Mouse (Mus musculus): ENCODE measurements around the gene Oaf. TPM values are rescaled to one million over a fixed set of nuclear protein-coding genes. Genes with fewer than 3 reads are reported as not detected.

Oaf gene
- polyA plus RNA-seq, 1 experiment from 2014 or later: 37.8 TPM

DNA sequence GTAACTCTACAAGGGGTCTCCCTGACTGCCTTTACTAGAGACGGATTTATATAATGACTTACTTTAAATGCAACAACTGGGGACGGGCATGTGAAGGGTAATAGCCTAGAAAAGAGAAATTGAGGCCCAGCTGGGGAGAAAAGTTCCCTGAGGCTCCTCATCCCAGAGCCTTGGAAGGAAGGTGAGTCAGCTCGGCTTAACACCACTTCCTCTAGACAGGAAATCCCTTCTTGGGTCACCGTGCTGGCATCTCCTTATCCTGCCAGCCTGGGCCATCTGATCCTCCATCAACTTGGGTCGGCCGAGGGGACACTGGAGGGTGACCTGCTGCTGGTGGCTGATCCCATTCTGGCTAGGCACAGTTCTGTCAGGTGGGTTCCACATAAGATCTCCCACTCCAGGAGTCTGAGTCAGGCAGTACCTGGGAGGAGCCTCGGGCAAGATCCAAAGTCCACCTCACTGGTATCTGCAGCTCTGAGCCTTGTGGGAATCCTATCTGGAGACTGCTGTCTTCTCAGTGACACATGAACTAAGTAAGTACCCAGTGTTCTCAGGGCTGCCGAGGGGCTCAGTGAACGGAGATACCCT lies 13.0 kb downstream of the Oaf start:
- H3K9me3 ChIP-seq (replicated peaks; ENCODE audit: control insufficient read depth, low read length): no peaks in the 10 kb centered on the region
- H3K27me3 ChIP-seq (ENCODE audit: control insufficient read depth, insufficient read depth, low read length): no peaks in the 10 kb centered on the region
- H3K4me2 ChIP-seq: no peak overlapping the region
- no peak for ATAC-seq (replicated peaks; ENCODE audit: insufficient number of reproducible peaks, low FRiP score, low TSS enrichment)
- H3K36me3 ChIP-seq (ENCODE audit: control insufficient read depth, insufficient read depth, low read length): peaks cover 7% of the 10 kb centered on the region
- 59% methylated on average over 9 of the region's 9 CpGs for WGBS (ENCODE audit: insufficient replicate concordance)
- H3K4me1 ChIP-seq (ENCODE audit: control insufficient read depth, insufficient read depth, low read length): peaks cover 34% of the 10 kb centered on the region
- no peak overlapping the region for H3K27ac ChIP-seq (ENCODE audit: low read depth, low read length)
- no peak overlapping the region for H3K4me3 ChIP-seq (ENCODE audit: low read depth, low read length)
- no peak overlapping the region for H3K9ac ChIP-seq (ENCODE audit: low read depth, low read length)

GRCm38 (mm10) chr9:43225481-43225880 lies 14.2 kb downstream of the Oaf start:
- 22% methylated on average over 2 of the region's 2 CpGs for WGBS (ENCODE audit: insufficient replicate concordance)
- H3K9me3 ChIP-seq (replicated peaks; ENCODE audit: control insufficient read depth, low read length): no peaks in the 10 kb centered on the region
- peaks cover 7% of the 10 kb centered on the region for H3K36me3 ChIP-seq (ENCODE audit: control insufficient read depth, insufficient read depth, low read length)
- H3K27ac ChIP-seq (ENCODE audit: low read depth, low read length): peak overlapping the region; percentile 59
- peak overlapping the region; percentile 43; the same call in 1 of the 2 replicates for H3K9ac ChIP-seq (ENCODE audit: low read depth, low read length)
- H3K27me3 ChIP-seq (ENCODE audit: control insufficient read depth, insufficient read depth, low read length): no peaks in the 10 kb centered on the region
- peaks cover 22% of the 10 kb centered on the region for H3K4me1 ChIP-seq (ENCODE audit: control insufficient read depth, insufficient read depth, low read length)
- peak overlapping the region; percentile 14 for H3K4me2 ChIP-seq
- no peak for ATAC-seq (replicated peaks; ENCODE audit: insufficient number of reproducible peaks, low FRiP score, low TSS enrichment)
- H3K4me3 ChIP-seq (ENCODE audit: low read depth, low read length): no peak overlapping the region

DNA sequence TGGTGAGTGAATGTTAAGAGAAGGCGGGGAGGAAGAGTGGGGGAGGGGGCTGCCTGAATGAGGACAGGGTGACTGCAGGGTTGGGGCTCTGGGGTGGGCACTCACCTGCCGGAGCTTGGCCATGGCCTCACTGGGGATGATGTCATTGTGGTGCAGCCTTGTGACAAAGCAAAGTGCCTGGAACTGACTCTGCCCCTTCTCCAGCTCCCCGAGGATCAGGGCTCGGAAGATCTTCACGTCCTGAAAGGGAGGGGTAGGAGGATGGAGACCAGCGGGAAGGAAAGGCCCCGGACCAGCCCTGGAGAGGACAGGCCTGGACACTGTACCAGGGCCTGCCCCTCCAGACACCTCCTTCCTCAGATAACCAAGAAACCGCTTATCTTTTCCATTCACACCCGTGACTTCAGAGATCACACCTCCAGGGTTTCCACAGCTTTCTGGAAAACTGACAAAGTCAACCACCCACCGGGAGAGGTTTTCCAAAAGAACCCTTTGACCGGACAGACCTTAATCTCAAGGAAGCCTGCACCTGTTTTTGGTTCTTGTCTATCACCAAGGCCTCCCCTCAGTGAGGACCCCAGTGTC lies 14.8 kb downstream of the Oaf start:
- peak overlapping the region; percentile 20 for H3K4me2 ChIP-seq
- ATAC-seq (replicated peaks; ENCODE audit: insufficient number of reproducible peaks, low FRiP score, low TSS enrichment): peak; percentile 66
- WGBS (ENCODE audit: insufficient replicate concordance): 19% methylated on average over 11 of the region's 11 CpGs
- H3K9ac ChIP-seq (ENCODE audit: low read depth, low read length): 0 out of 2 replicates have a peak overlapping the region, but pooled peaks have one; percentile 28
- H3K36me3 ChIP-seq (ENCODE audit: control insufficient read depth, insufficient read depth, low read length): peaks cover 7% of the 10 kb centered on the region
- H3K4me3 ChIP-seq (ENCODE audit: low read depth, low read length): no peak overlapping the region
- no peaks in the 10 kb centered on the region for H3K9me3 ChIP-seq (replicated peaks; ENCODE audit: control insufficient read depth, low read length)
- H3K27me3 ChIP-seq (ENCODE audit: control insufficient read depth, insufficient read depth, low read length): no peaks in the 10 kb centered on the region
- peaks cover 16% of the 10 kb centered on the region for H3K4me1 ChIP-seq (ENCODE audit: control insufficient read depth, insufficient read depth, low read length)
- H3K27ac ChIP-seq (ENCODE audit: low read depth, low read length): peak overlapping the region; percentile 59

DNA sequence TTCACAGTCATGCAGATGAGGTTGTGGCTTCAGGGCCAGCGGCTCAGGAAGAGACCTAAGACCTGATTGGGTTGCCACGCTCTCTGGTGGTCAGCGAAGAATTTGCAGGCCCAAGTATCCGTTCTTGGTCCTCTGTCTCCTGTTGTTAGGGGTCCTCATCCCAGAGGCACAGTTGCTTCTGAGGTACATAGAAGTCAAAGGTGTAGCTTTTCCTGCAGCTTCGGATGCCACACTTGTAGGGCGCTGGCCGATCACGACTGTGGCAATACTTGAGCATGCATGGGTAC lies 17.3 kb downstream of the Oaf start:
- no peak overlapping the region for H3K9ac ChIP-seq (ENCODE audit: low read depth, low read length)
- H3K9me3 ChIP-seq (replicated peaks; ENCODE audit: control insufficient read depth, low read length): no peaks in the 10 kb centered on the region

GRCm38 (mm10) chr9:43221643-43222428 lies 17.9 kb downstream of the Oaf start:
- Histone ChIP-seq H3K4me1 (ENCODE audit: control insufficient read depth, insufficient read depth, low read length) (peaks cover 14% of the 10 kb centered on the region), H3K27me3 (ENCODE audit: control insufficient read depth, insufficient read depth, low read length) (no peaks in the 10 kb centered on the region), H3K4me3 (ENCODE audit: low read depth, low read length) (no peak overlapping the region), H3K9me3 (replicated peaks; ENCODE audit: control insufficient read depth, low read length) (no peaks in the 10 kb centered on the region), H3K9ac (ENCODE audit: low read depth, low read length) (no peak overlapping the region), H3K27ac (ENCODE audit: low read depth, low read length) (no peak overlapping the region), H3K36me3 (ENCODE audit: control insufficient read depth, insufficient read depth, low read length) (peaks cover 7% of the 10 kb centered on the region), H3K4me2 (no peak overlapping the region)
- WGBS (ENCODE audit: insufficient replicate concordance): 43% methylated on average over 18 of the region's 18 CpGs
- ATAC-seq (replicated peaks; ENCODE audit: insufficient number of reproducible peaks, low FRiP score, low TSS enrichment): no peak

More for the DNA sequence above, 17.3 kb downstream of the Oaf start:
- WGBS (ENCODE audit: insufficient replicate concordance): 43% methylated on average over 8 of the region's 8 CpGs
- Histone ChIP-seq H3K27ac (ENCODE audit: low read depth, low read length) (no peak overlapping the region), H3K27me3 (ENCODE audit: control insufficient read depth, insufficient read depth, low read length) (no peaks in the 10 kb centered on the region), H3K36me3 (ENCODE audit: control insufficient read depth, insufficient read depth, low read length) (peaks cover 7% of the 10 kb centered on the region), H3K4me3 (ENCODE audit: low read depth, low read length) (no peak overlapping the region), H3K4me2 (no peak overlapping the region), H3K4me1 (ENCODE audit: control insufficient read depth, insufficient read depth, low read length) (peaks cover 14% of the 10 kb centered on the region)
- no peak for ATAC-seq (replicated peaks; ENCODE audit: insufficient number of reproducible peaks, low FRiP score, low TSS enrichment)

DNA sequence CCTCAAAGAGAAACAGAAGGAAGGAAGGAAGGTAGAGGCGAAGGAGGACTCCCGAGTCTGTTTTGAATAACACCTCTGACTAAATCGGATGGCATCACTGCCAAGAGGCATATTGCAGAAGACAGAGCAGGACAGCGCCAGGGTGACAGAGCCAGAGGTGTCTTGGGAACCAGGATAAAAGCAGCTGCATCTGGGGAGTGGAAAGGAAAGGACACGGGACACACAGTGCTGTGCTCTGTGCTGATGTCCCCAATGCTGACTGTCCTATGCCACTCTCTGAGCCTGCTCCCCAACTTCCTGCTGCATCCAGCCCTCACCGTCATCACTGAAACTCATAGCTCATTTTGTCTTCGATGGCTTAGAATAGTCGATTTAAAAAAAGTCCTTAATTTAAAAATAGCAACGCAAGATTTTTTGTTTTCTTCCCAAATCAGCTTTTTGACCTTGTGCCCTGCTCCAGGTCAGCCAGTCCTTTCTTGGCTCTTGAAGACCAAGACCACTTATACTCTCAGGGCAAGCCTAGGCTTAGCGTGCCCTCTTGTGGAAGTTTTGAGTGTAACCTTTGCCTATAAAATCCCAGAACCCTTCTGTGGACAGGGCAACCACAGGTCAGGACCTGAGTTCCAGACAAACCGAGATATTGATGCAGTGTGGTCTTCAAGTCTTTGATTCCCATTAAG lies 28.8 kb downstream of the Oaf start:
- no peak overlapping the region for H3K27ac ChIP-seq (ENCODE audit: low read depth, low read length)
- 29% methylated on average over 11 of the region's 11 CpGs for WGBS (ENCODE audit: insufficient replicate concordance)
- H3K4me2 ChIP-seq: peak overlapping the region; percentile 44; the same call in 1 of the 2 replicates
- no peak; the same call in 1 of the 2 replicates for ATAC-seq (replicated peaks; ENCODE audit: insufficient number of reproducible peaks, low FRiP score, low TSS enrichment)
- H3K27me3 ChIP-seq (ENCODE audit: control insufficient read depth, insufficient read depth, low read length): peaks cover 6% of the 10 kb centered on the region
- H3K9me3 ChIP-seq (replicated peaks; ENCODE audit: control insufficient read depth, low read length): no peaks in the 10 kb centered on the region
- H3K4me3 ChIP-seq (ENCODE audit: low read depth, low read length): no peak overlapping the region
- no peak overlapping the region for H3K9ac ChIP-seq (ENCODE audit: low read depth, low read length)
- H3K4me1 ChIP-seq (ENCODE audit: control insufficient read depth, insufficient read depth, low read length): peaks cover 6% of the 10 kb centered on the region; the same call in 1 of the 2 replicates
- H3K36me3 ChIP-seq (ENCODE audit: control insufficient read depth, insufficient read depth, low read length): no peaks in the 10 kb centered on the region

GRCm38 (mm10) chr9:43210190-43210682 lies 29.5 kb downstream of the Oaf start, which contains the start of gene Pou2f3:
Gene Pou2f3 (minus strand): TSS chr9:43210369.
- Histone ChIP-seq H3K27me3 (ENCODE audit: control insufficient read depth, insufficient read depth, low read length) (peaks cover 13% of the 10 kb centered on the region), H3K4me3 (ENCODE audit: low read depth, low read length) (no peak within 1 kb of the TSS), H3K36me3 (ENCODE audit: control insufficient read depth, insufficient read depth, low read length) (no peaks in the 10 kb centered on the region), H3K27ac (ENCODE audit: low read depth, low read length) (no peak within 1 kb of the TSS), H3K9ac (ENCODE audit: low read depth, low read length) (no peak within 1 kb of the TSS), H3K4me1 (ENCODE audit: control insufficient read depth, insufficient read depth, low read length) (peaks cover 13% of the 10 kb centered on the region; the same call in 1 of the 2 replicates), H3K4me2 (peak within 1 kb of the TSS; percentile 44), H3K9me3 (replicated peaks; ENCODE audit: control insufficient read depth, low read length) (no peaks in the 10 kb centered on the region)
- no peak for ATAC-seq (replicated peaks; ENCODE audit: insufficient number of reproducible peaks, low FRiP score, low TSS enrichment)
- 10% methylated on average over 13 of the region's 13 CpGs for WGBS (ENCODE audit: insufficient replicate concordance)

- Histone ChIP-seq H3K27ac (ENCODE audit: low read depth, low read length) (no peak overlapping the region), H3K36me3 (ENCODE audit: control insufficient read depth, insufficient read depth, low read length) (no peaks in the 10 kb centered on the region; the same call in 1 of the 2 replicates), H3K27me3 (ENCODE audit: control insufficient read depth, insufficient read depth, low read length) (peaks cover 54% of the 10 kb centered on the region), H3K4me3 (ENCODE audit: low read depth, low read length) (peak overlapping the region; percentile 31), H3K9me3 (replicated peaks; ENCODE audit: control insufficient read depth, low read length) (no peaks in the 10 kb centered on the region), H3K4me1 (ENCODE audit: control insufficient read depth, insufficient read depth, low read length) (peaks cover 13% of the 10 kb centered on the region; the same call in 1 of the 2 replicates), H3K4me2 (peak overlapping the region; percentile 64), H3K9ac (ENCODE audit: low read depth, low read length) (no peak overlapping the region)
- ATAC-seq (replicated peaks; ENCODE audit: insufficient number of reproducible peaks, low FRiP score, low TSS enrichment): no peak
- WGBS (ENCODE audit: insufficient replicate concordance): 4% methylated on average over 15 of the region's 15 CpGs
Measured at GRCm38 (mm10) chr9:43206022-43206390, 33.7 kb downstream of the Oaf start.

Data from heart, embryonic 11.5 days (tissue).